Mouse (Mus musculus): ENCODE data around the gene Gm17019. TPM values are rescaled to one million over a fixed set of nuclear protein-coding genes. Genes with fewer than 3 reads are reported as not detected.
"Not testable (repeated sequence)": the region's sequence is repeated elsewhere in the genome, so short reads cannot be mapped to it uniquely, and the experiment has no call there.

Gm17019 gene
- not detected in 2 replicates for polyA plus RNA-seq (2015; fragmentation: Nextera tagmentation; extraction: Ambion mirVana)

- H3K36me3 ChIP-seq; H3K9me3 ChIP-seq; ATAC-seq (ENCODE audit: insufficient read depth, low FRiP score, low read depth); H3K4me1 ChIP-seq; H3K27ac ChIP-seq; H3K9ac ChIP-seq; H3K4me3 ChIP-seq (replicated peaks); H3K4me2 ChIP-seq; H3K27me3 ChIP-seq (replicated peaks): not testable (repeated sequence)
- 29% methylated on average over 1 of the region's 1 CpGs for WGBS
Observed at GRCm38 (mm10) chr5:15032898-15033297, at the start of gene Gm17019. Gene Gm17019, minus strand, starts transcription at chr5:15032998.

- H3K27ac ChIP-seq; H3K4me1 ChIP-seq; H3K36me3 ChIP-seq; H3K4me3 ChIP-seq (replicated peaks); H3K9ac ChIP-seq; H3K9me3 ChIP-seq; H3K27me3 ChIP-seq (replicated peaks); H3K4me2 ChIP-seq; ATAC-seq (ENCODE audit: insufficient read depth, low FRiP score, low read depth): not testable (repeated sequence)
- 88% methylated on average over 1 of the region's 1 CpGs for WGBS
Observed at GRCm38 (mm10) chr5:15062385-15062715, 29.6 kb upstream of the Gm17019 start.

GRCm38 (mm10) chr5:15061638-15062384, 29.0 kb upstream of the Gm17019 start:
- ATAC-seq (ENCODE audit: insufficient read depth, low FRiP score, low read depth): peak; percentile 86
- H3K9me3 ChIP-seq; H3K4me1 ChIP-seq; H3K4me2 ChIP-seq; H3K27ac ChIP-seq; H3K27me3 ChIP-seq (replicated peaks); H3K36me3 ChIP-seq; H3K4me3 ChIP-seq (replicated peaks); H3K9ac ChIP-seq: not testable (repeated sequence)
- WGBS: 78% methylated on average over 4 of the region's 4 CpGs

- H3K4me1 ChIP-seq; H3K9me3 ChIP-seq; H3K36me3 ChIP-seq; ATAC-seq (ENCODE audit: insufficient read depth, low FRiP score, low read depth); H3K4me3 ChIP-seq (replicated peaks); H3K4me2 ChIP-seq; H3K27me3 ChIP-seq (replicated peaks); H3K27ac ChIP-seq; H3K9ac ChIP-seq: not testable (repeated sequence)
- WGBS: 77% methylated on average over 10 of the region's 10 CpGs
Observed at GRCm38 (mm10) chr5:15054151-15055025, 21.6 kb upstream of the Gm17019 start.

- H3K36me3 ChIP-seq: not testable (repeated sequence)
Observed at GRCm38 (mm10) chr5:15053606-15053962, 20.8 kb upstream of the Gm17019 start.

GRCm38 (mm10) chr5:15052945-15053605, 20.3 kb upstream of the Gm17019 start:
- H3K4me3 ChIP-seq (replicated peaks); H3K27ac ChIP-seq; H3K4me1 ChIP-seq; ATAC-seq (ENCODE audit: insufficient read depth, low FRiP score, low read depth); H3K9me3 ChIP-seq; H3K36me3 ChIP-seq; H3K4me2 ChIP-seq; H3K27me3 ChIP-seq (replicated peaks); H3K9ac ChIP-seq: not testable (repeated sequence)
- WGBS: 81% methylated on average over 4 of the region's 4 CpGs

More at GRCm38 (mm10) chr5:15053606-15053962, 20.8 kb upstream of the Gm17019 start:
- not testable (repeated sequence) for ATAC-seq (ENCODE audit: insufficient read depth, low FRiP score, low read depth); H3K27ac ChIP-seq; H3K4me2 ChIP-seq; H3K4me1 ChIP-seq; H3K9me3 ChIP-seq; H3K9ac ChIP-seq; H3K27me3 ChIP-seq (replicated peaks); H3K4me3 ChIP-seq (replicated peaks)
- WGBS: 77% methylated on average over 8 of the region's 8 CpGs

- H3K4me3 ChIP-seq (replicated peaks); ATAC-seq (ENCODE audit: insufficient read depth, low FRiP score, low read depth); H3K4me1 ChIP-seq; H3K9ac ChIP-seq; H3K36me3 ChIP-seq; H3K27me3 ChIP-seq (replicated peaks); H3K27ac ChIP-seq; H3K4me2 ChIP-seq; H3K9me3 ChIP-seq: not testable (repeated sequence)
- WGBS: 71% methylated on average over 2 of the region's 2 CpGs
Observed at GRCm38 (mm10) chr5:15050807-15051206, 18.0 kb upstream of the Gm17019 start.

GRCm38 (mm10) chr5:15044830-15045767, 12.3 kb upstream of the Gm17019 start:
- not testable (repeated sequence) for H3K27me3 ChIP-seq (replicated peaks); H3K9ac ChIP-seq; H3K4me3 ChIP-seq (replicated peaks); H3K36me3 ChIP-seq; H3K27ac ChIP-seq; ATAC-seq (ENCODE audit: insufficient read depth, low FRiP score, low read depth); H3K9me3 ChIP-seq; H3K4me2 ChIP-seq; H3K4me1 ChIP-seq
- 82% methylated on average over 9 of the region's 9 CpGs for WGBS

- H3K36me3 ChIP-seq; H3K9ac ChIP-seq; H3K4me2 ChIP-seq; H3K27ac ChIP-seq; H3K4me3 ChIP-seq (replicated peaks); H3K4me1 ChIP-seq; H3K27me3 ChIP-seq (replicated peaks); ATAC-seq (ENCODE audit: insufficient read depth, low FRiP score, low read depth); H3K9me3 ChIP-seq: not testable (repeated sequence)
- WGBS: 64% methylated on average over 4 of the region's 4 CpGs
Observed at GRCm38 (mm10) chr5:15040784-15041183, 8.0 kb upstream of the Gm17019 start.

GRCm38 (mm10) chr5:15039984-15040383, 7.2 kb upstream of the Gm17019 start:
- H3K4me2 ChIP-seq; H3K9ac ChIP-seq; H3K27me3 ChIP-seq (replicated peaks); H3K9me3 ChIP-seq; H3K4me3 ChIP-seq (replicated peaks); H3K4me1 ChIP-seq; H3K27ac ChIP-seq; H3K36me3 ChIP-seq: not testable (repeated sequence)
- 79% methylated on average over 4 of the region's 4 CpGs for WGBS
- peak; percentile 89 for ATAC-seq (ENCODE audit: insufficient read depth, low FRiP score, low read depth)

- WGBS: 81% methylated on average over 1 of the region's 1 CpGs
- H3K4me1 ChIP-seq; H3K9ac ChIP-seq; H3K27me3 ChIP-seq (replicated peaks); ATAC-seq (ENCODE audit: insufficient read depth, low FRiP score, low read depth); H3K9me3 ChIP-seq; H3K36me3 ChIP-seq; H3K4me2 ChIP-seq; H3K27ac ChIP-seq; H3K4me3 ChIP-seq (replicated peaks): not testable (repeated sequence)
Observed at GRCm38 (mm10) chr5:15024316-15024715, 8.5 kb downstream of the Gm17019 start.

Data from stomach, embryonic 15.5 days (tissue).